Mouse (Mus musculus): ENCODE data around the gene Zbtb7b. TPM values are rescaled to one million over a fixed set of nuclear protein-coding genes. Genes with fewer than 3 reads are reported as not detected.

Zbtb7b gene
- polyA plus RNA-seq, 1 experiment from 2014 or later = 0.49 TPM

- Histone ChIP-seq H3K9ac (replicated peaks; ENCODE audit: low read length) (peak overlapping the region; percentile 56), H3K36me3 (replicated peaks; ENCODE audit: control insufficient read depth, insufficient read depth, low read depth, low read length) (no peaks in the 10 kb centered on the region), H3K9me3 (replicated peaks; ENCODE audit: control insufficient read depth, low read length) (no peaks in the 10 kb centered on the region), H3K4me2 (ENCODE audit: low read depth, low read length) (peak overlapping the region; percentile 83), H3K27ac (replicated peaks; ENCODE audit: low read depth, low read length) (no peak overlapping the region), H3K4me1 (ENCODE audit: control insufficient read depth, insufficient read depth, low read length) (peaks cover 18% of the 10 kb centered on the region), H3K27me3 (ENCODE audit: control insufficient read depth, insufficient read depth, low read length) (peaks cover 20% of the 10 kb centered on the region), H3K4me3 (ENCODE audit: low read depth, low read length) (peak overlapping the region; percentile 43)
- no peak for DNase-seq (ENCODE audit: low spot score)
- ATAC-seq (replicated peaks; ENCODE audit: insufficient number of reproducible peaks, low FRiP score, low TSS enrichment, low read depth) = no peak
- WGBS = 10% methylated on average over 19 of the region's 19 CpGs
These were observed 3.6 kb downstream of the Zbtb7b start for GRCm38 (mm10) chr3:89390699-89391662.

DNA sequence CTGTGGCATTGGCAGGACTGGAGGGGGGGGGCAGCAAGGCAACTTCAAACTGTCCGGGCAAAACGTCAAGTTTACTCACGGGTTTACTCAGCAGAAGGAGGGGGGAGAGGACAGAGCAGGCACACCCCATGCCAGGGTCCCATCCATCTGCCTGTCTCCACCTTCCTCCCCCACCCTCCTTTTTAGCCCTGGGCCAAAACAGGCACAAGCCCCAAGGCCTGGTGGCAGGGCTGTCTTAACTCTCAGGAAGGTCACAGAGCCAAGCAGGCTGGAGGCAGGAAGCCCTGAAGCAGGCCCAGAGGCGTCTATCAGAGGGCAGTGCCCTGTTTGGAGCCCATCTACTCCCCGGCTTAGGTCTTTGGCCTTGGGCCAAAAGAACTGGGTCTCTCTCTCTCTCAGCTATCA, 4.5 kb downstream of the Zbtb7b start:
- Histone ChIP-seq H3K9ac (replicated peaks; ENCODE audit: low read length) (no peak overlapping the region), H3K9me3 (replicated peaks; ENCODE audit: control insufficient read depth, low read length) (no peaks in the 10 kb centered on the region), H3K4me2 (ENCODE audit: low read depth, low read length) (no peak overlapping the region), H3K4me3 (ENCODE audit: low read depth, low read length) (no peak overlapping the region), H3K4me1 (ENCODE audit: control insufficient read depth, insufficient read depth, low read length) (peaks cover 15% of the 10 kb centered on the region), H3K36me3 (replicated peaks; ENCODE audit: control insufficient read depth, insufficient read depth, low read depth, low read length) (no peaks in the 10 kb centered on the region), H3K27me3 (ENCODE audit: control insufficient read depth, insufficient read depth, low read length) (peaks cover 20% of the 10 kb centered on the region), H3K27ac (replicated peaks; ENCODE audit: low read depth, low read length) (no peak overlapping the region)
- DNase-seq (ENCODE audit: low spot score) = no peak
- ATAC-seq (replicated peaks; ENCODE audit: insufficient number of reproducible peaks, low FRiP score, low TSS enrichment, low read depth) = no peak
- 61% methylated on average over 5 of the region's 5 CpGs for WGBS

DNA sequence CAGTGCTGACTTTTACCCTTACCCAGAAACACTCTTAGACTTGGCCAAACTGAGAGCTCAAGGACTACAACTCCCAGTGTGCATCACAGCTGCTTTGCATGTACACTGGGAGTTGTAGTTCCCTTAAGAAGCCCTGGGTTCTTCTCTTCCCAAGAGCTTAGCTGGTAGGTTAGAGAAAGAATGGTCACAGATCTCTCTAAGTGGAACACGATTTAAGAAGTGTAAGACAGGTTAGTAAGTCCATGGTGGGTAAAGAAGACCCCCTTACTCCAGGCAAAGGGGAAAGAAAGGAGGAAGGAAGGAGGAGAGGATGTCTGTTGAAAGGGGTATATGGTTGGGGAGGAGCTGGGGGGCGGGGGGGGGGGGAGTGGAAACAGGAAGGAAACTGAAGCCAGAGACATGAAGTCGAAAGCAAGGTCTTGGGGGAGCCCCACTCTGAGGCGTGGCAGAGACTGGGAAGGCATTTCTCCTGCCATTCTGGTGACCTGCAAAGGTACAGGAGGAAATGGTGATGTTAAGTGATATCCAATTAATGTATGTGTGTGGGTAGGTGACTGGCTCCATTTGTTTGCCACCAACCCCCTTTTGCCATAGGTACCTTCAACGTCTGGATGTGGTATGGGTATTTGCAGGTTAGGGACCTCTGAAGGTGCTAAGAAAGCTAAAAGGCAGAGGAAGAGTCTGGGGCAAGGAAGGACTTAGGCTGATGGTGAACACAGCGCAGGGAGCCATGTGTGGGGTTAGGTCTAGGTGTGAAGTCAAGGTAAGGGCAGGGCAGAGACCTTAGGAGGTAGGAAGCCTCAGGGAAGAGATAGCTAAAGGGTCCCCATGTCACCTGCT, 5.5 kb downstream of the Zbtb7b start:
- peak; percentile 68 for DNase-seq (ENCODE audit: low spot score)
- ATAC-seq (replicated peaks; ENCODE audit: insufficient number of reproducible peaks, low FRiP score, low TSS enrichment, low read depth) = no peak
- Histone ChIP-seq H3K4me2 (ENCODE audit: low read depth, low read length) (no peak overlapping the region), H3K4me3 (ENCODE audit: low read depth, low read length) (no peak overlapping the region), H3K27ac (replicated peaks; ENCODE audit: low read depth, low read length) (no peak overlapping the region), H3K27me3 (ENCODE audit: control insufficient read depth, insufficient read depth, low read length) (peaks cover 20% of the 10 kb centered on the region), H3K36me3 (replicated peaks; ENCODE audit: control insufficient read depth, insufficient read depth, low read depth, low read length) (no peaks in the 10 kb centered on the region), H3K9ac (replicated peaks; ENCODE audit: low read length) (no peak overlapping the region), H3K9me3 (replicated peaks; ENCODE audit: control insufficient read depth, low read length) (no peaks in the 10 kb centered on the region), H3K4me1 (ENCODE audit: control insufficient read depth, insufficient read depth, low read length) (peaks cover 15% of the 10 kb centered on the region)
- WGBS = 56% methylated on average over 6 of the region's 6 CpGs

- Histone ChIP-seq H3K4me2 (ENCODE audit: low read depth, low read length) (no peak overlapping the region), H3K4me1 (ENCODE audit: control insufficient read depth, insufficient read depth, low read length) (peaks cover 15% of the 10 kb centered on the region), H3K27me3 (ENCODE audit: control insufficient read depth, insufficient read depth, low read length) (peaks cover 20% of the 10 kb centered on the region), H3K4me3 (ENCODE audit: low read depth, low read length) (no peak overlapping the region), H3K9ac (replicated peaks; ENCODE audit: low read length) (no peak overlapping the region), H3K36me3 (replicated peaks; ENCODE audit: control insufficient read depth, insufficient read depth, low read depth, low read length) (no peaks in the 10 kb centered on the region), H3K9me3 (replicated peaks; ENCODE audit: control insufficient read depth, low read length) (no peaks in the 10 kb centered on the region), H3K27ac (replicated peaks; ENCODE audit: low read depth, low read length) (no peak overlapping the region)
- ATAC-seq (replicated peaks; ENCODE audit: insufficient number of reproducible peaks, low FRiP score, low TSS enrichment, low read depth) (no peak), DNase-seq (ENCODE audit: low spot score) (no peak)
- WGBS = 75% methylated on average over 11 of the region's 11 CpGs
These were observed 6.3 kb downstream of the Zbtb7b start for GRCm38 (mm10) chr3:89388134-89388881.

DNA sequence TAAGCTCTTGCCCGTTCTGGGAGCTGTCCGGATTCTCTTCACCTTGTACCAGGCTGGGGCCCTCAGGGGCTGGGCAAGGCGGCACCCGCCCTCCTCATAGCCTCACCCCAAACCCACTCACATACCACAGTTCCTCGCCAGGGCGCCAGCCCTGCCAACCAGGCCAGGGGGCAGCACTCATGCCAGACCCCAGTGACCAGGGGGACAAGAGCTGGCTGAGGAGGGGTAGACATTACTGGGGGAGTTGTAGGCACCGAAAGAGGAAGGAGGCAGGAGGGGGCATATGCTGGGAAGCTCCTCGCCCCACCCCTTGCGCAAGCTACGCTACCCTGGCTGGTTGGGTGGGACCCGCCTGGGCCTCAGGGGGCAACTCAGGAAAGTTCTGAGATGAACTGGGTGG, 6.9 kb downstream of the Zbtb7b start:
- Histone ChIP-seq H3K27me3 (ENCODE audit: control insufficient read depth, insufficient read depth, low read length) (peaks cover 16% of the 10 kb centered on the region), H3K36me3 (replicated peaks; ENCODE audit: control insufficient read depth, insufficient read depth, low read depth, low read length) (no peaks in the 10 kb centered on the region), H3K4me2 (ENCODE audit: low read depth, low read length) (no peak overlapping the region; the same call in 1 of the 2 replicates), H3K4me1 (ENCODE audit: control insufficient read depth, insufficient read depth, low read length) (peaks cover 14% of the 10 kb centered on the region), H3K9ac (replicated peaks; ENCODE audit: low read length) (no peak overlapping the region), H3K4me3 (ENCODE audit: low read depth, low read length) (no peak overlapping the region), H3K27ac (replicated peaks; ENCODE audit: low read depth, low read length) (no peak overlapping the region), H3K9me3 (replicated peaks; ENCODE audit: control insufficient read depth, low read length) (no peaks in the 10 kb centered on the region)
- DNase-seq (ENCODE audit: low spot score) (no peak), ATAC-seq (replicated peaks; ENCODE audit: insufficient number of reproducible peaks, low FRiP score, low TSS enrichment, low read depth) (no peak)
- WGBS = 72% methylated on average over 11 of the region's 11 CpGs

- no peak overlapping the region for H3K27ac ChIP-seq (replicated peaks; ENCODE audit: low read depth, low read length)
- H3K36me3 ChIP-seq (replicated peaks; ENCODE audit: control insufficient read depth, insufficient read depth, low read depth, low read length) = no peaks in the 10 kb centered on the region
- DNase-seq (ENCODE audit: low spot score) (no peak), ATAC-seq (replicated peaks; ENCODE audit: insufficient number of reproducible peaks, low FRiP score, low TSS enrichment, low read depth) (no peak)
- peaks cover 7% of the 10 kb centered on the region for H3K27me3 ChIP-seq (ENCODE audit: control insufficient read depth, insufficient read depth, low read length)
- H3K4me1 ChIP-seq (ENCODE audit: control insufficient read depth, insufficient read depth, low read length) = peaks cover 8% of the 10 kb centered on the region
- H3K4me3 ChIP-seq (ENCODE audit: low read depth, low read length) = no peak overlapping the region
- H3K9ac ChIP-seq (replicated peaks; ENCODE audit: low read length) = no peak overlapping the region
- H3K4me2 ChIP-seq (ENCODE audit: low read depth, low read length) = no peak overlapping the region
- WGBS = 38% methylated on average over 16 of the region's 17 CpGs
- H3K9me3 ChIP-seq (replicated peaks; ENCODE audit: control insufficient read depth, low read length) = no peaks in the 10 kb centered on the region
These were observed 7.8 kb downstream of the Zbtb7b start for GRCm38 (mm10) chr3:89386438-89387420.

- WGBS = 32% methylated on average over 11 of the region's 11 CpGs
- Histone ChIP-seq H3K36me3 (replicated peaks; ENCODE audit: control insufficient read depth, insufficient read depth, low read depth, low read length) (no peaks in the 10 kb centered on the region), H3K27me3 (ENCODE audit: control insufficient read depth, insufficient read depth, low read length) (no peaks in the 10 kb centered on the region), H3K9me3 (replicated peaks; ENCODE audit: control insufficient read depth, low read length) (no peaks in the 10 kb centered on the region), H3K4me2 (ENCODE audit: low read depth, low read length) (no peak overlapping the region), H3K27ac (replicated peaks; ENCODE audit: low read depth, low read length) (no peak overlapping the region), H3K9ac (replicated peaks; ENCODE audit: low read length) (no peak overlapping the region), H3K4me1 (ENCODE audit: control insufficient read depth, insufficient read depth, low read length) (peaks cover 2% of the 10 kb centered on the region; the same call in 1 of the 2 replicates), H3K4me3 (ENCODE audit: low read depth, low read length) (no peak overlapping the region)
- DNase-seq (ENCODE audit: low spot score) = no peak
- no peak for ATAC-seq (replicated peaks; ENCODE audit: insufficient number of reproducible peaks, low FRiP score, low TSS enrichment, low read depth)
These were observed 9.1 kb downstream of the Zbtb7b start for GRCm38 (mm10) chr3:89385451-89385850.
